In the genomic region with DNA sequence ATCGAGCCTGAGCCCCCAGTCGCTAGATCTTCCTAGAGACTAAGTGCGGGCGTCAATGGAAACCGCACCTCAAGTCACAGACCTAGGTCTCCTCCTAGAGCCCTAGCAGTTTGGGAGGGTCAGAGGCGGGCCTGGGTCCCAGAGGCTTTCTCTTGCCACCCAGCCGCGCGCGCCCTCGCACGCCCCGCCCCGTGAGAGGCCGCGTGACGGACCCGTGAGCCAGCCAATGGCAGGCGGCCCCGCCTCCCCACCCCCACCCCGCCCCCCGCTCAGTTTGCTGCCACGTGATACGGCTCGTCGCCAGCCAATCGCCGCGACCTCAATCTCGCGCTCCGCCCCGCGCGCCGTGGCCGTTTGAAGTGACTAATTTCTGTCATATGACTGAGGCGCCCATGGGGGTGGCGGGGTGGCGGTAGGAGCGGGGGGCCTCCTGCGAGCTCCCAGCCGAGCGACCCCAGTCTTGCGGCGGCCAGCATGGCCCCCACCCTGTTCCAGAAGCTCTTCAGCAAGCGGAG, we compare ENCODE assay signal across 8 mouse cellular contexts. TPM values are rescaled to one million over a fixed set of nuclear protein-coding genes. Genes with fewer than 3 reads are reported as not detected.
DNase-seq lines count a peak whose midpoint lies in the region; ATAC-seq and TF ChIP-seq lines count a peak whose summit lies in the region.

A gene (plus strand): TSS at position 377 of the 515 bp plus-strand sequence.

- peak within 1 kb of the TSS; percentile 91 for H3K27ac ChIP-seq in heart, embryonic 12.5 days (ENCODE audit: poor library complexity, severe bottlenecking)
- H3K27ac ChIP-seq in kidney, postnatal 0 days, result peak within 1 kb of the TSS; percentile 88
- peak within 1 kb of the TSS; percentile 78 for H3K27ac ChIP-seq in liver, embryonic 11.5 days (ENCODE audit: low read depth, low read length)
- peak within 1 kb of the TSS; percentile 76 for H3K27ac ChIP-seq in stomach, embryonic 14.5 days (ENCODE audit: low read length)

- no peak for TF ChIP-seq CTCF in C2C12 (IDR thresholded peaks at IDR 0.05; ENCODE audit: control insufficient read depth, insufficient read depth, insufficient read length)
- TF ChIP-seq CTCF in brain, embryonic 14.5 days (IDR thresholded peaks at IDR 0.05; ENCODE audit: borderline replicate concordance, extremely low read depth, insufficient read depth, insufficient read length), result no peak
- TF ChIP-seq CTCF in kidney, postnatal 0 days (IDR thresholded peaks at IDR 0.05; ENCODE audit: low read depth), result no peak

- H3ac ChIP-seq in C2C12 (ENCODE audit: control insufficient read depth, insufficient read length, low read depth), result peak within 1 kb of the TSS; percentile 86

- H3K4me2 ChIP-seq in heart, embryonic 12.5 days, result peak within 1 kb of the TSS; percentile 76
- peak within 1 kb of the TSS; percentile 74 for H3K4me2 ChIP-seq in kidney, postnatal 0 days (ENCODE audit: low read length)
- H3K4me2 ChIP-seq in liver, embryonic 11.5 days, result peak within 1 kb of the TSS; percentile 83
- H3K4me2 ChIP-seq in stomach, embryonic 14.5 days (replicated peaks; ENCODE audit: low read depth, low read length), result peak within 1 kb of the TSS; percentile 75

- H3K4me1 ChIP-seq in erythroblast, embryonic 14.5 days (ENCODE audit: control insufficient read depth), result peaks cover 23% of the 10 kb centered on the region
- H3K4me1 ChIP-seq in heart, embryonic 12.5 days (replicated peaks), result peaks cover 11% of the 10 kb centered on the region; the same call in 1 of the 2 replicates
- H3K4me1 ChIP-seq in kidney, postnatal 0 days (replicated peaks; ENCODE audit: insufficient read depth, low read length), result peaks cover 5% of the 10 kb centered on the region; the same call in 1 of the 2 replicates
- H3K4me1 ChIP-seq in liver, embryonic 11.5 days (replicated peaks; ENCODE audit: control insufficient read depth, insufficient read depth, low read length), result peaks cover 11% of the 10 kb centered on the region; the same call in 1 of the 2 replicates
- peaks cover 7% of the 10 kb centered on the region; the same call in 1 of the 2 replicates for H3K4me1 ChIP-seq in stomach, embryonic 14.5 days (ENCODE audit: control insufficient read depth, insufficient read depth, low read length)

- ATAC-seq in heart, embryonic 12.5 days (ENCODE audit: insufficient number of reproducible peaks, low FRiP score), result peak; percentile 98
- peak; percentile 95 for ATAC-seq in kidney, postnatal 0 days (replicated peaks; ENCODE audit: low FRiP score, low read depth)
- ATAC-seq in liver, embryonic 11.5 days (replicated peaks; ENCODE audit: low FRiP score), result peak; percentile 95
- ATAC-seq in stomach, embryonic 14.5 days (ENCODE audit: insufficient number of reproducible peaks, insufficient read depth, low FRiP score, low read depth), result peak; percentile 98

- under 1% methylated on average over 47 of the region's 47 CpGs for WGBS in heart, embryonic 12.5 days
- WGBS in kidney, postnatal 0 days, result under 1% methylated on average over 47 of the region's 47 CpGs
- under 1% methylated on average over 47 of the region's 47 CpGs for WGBS in liver, embryonic 11.5 days
- 1% methylated on average over 43 of the region's 47 CpGs for WGBS in stomach, embryonic 14.5 days

- H3K79me2 ChIP-seq in C2C12 (ENCODE audit: control insufficient read depth, insufficient read depth), result peaks cover 49% of the 10 kb centered on the region

- H3K9me3 ChIP-seq in erythroblast, embryonic 14.5 days (ENCODE audit: control insufficient read depth, low read length), result no peaks in the 10 kb centered on the region
- H3K9me3 ChIP-seq in heart, embryonic 12.5 days (replicated peaks), result no peaks in the 10 kb centered on the region
- H3K9me3 ChIP-seq in kidney, postnatal 0 days (replicated peaks; ENCODE audit: low read length), result no peaks in the 10 kb centered on the region
- H3K9me3 ChIP-seq in liver, embryonic 11.5 days (ENCODE audit: control insufficient read depth, low read length), result no peaks in the 10 kb centered on the region
- H3K9me3 ChIP-seq in stomach, embryonic 14.5 days (ENCODE audit: control insufficient read depth, low read depth, low read length), result no peaks in the 10 kb centered on the region

- H3K36me3 ChIP-seq in C2C12 (ENCODE audit: control insufficient read depth, insufficient read depth), result no peaks in the 10 kb centered on the region
- H3K36me3 ChIP-seq in erythroblast, embryonic 14.5 days (ENCODE audit: control insufficient read depth), result peaks cover 3% of the 10 kb centered on the region
- H3K36me3 ChIP-seq in heart, embryonic 12.5 days, result no peaks in the 10 kb centered on the region
- H3K36me3 ChIP-seq in kidney, postnatal 0 days (ENCODE audit: insufficient read depth, low read length), result no peaks in the 10 kb centered on the region
- no peaks in the 10 kb centered on the region for H3K36me3 ChIP-seq in liver, embryonic 11.5 days (ENCODE audit: control insufficient read depth, insufficient read depth, low read length)
- no peaks in the 10 kb centered on the region for H3K36me3 ChIP-seq in stomach, embryonic 14.5 days (ENCODE audit: control insufficient read depth, insufficient read depth, low read length)

- DNase-seq in brain, embryonic 14.5 days (ENCODE audit: low read depth), result peak; percentile 97
- peak; percentile 96 for DNase-seq in kidney, postnatal 0 days (ENCODE audit: low spot score)
- peak; percentile 97 for DNase-seq in liver, embryonic 11.5 days (ENCODE audit: low spot score)
- DNase-seq in naive thymus-derived CD4-positive, alpha-beta T cell, adult 2 months (ENCODE audit: low read depth), result peak; percentile 94

- peaks cover 39% of the 10 kb centered on the region for H3K79me3 ChIP-seq in C2C12 (ENCODE audit: low read depth)

- peak within 1 kb of the TSS; percentile 95 for H3K9ac ChIP-seq in heart, embryonic 12.5 days
- peak within 1 kb of the TSS; percentile 94 for H3K9ac ChIP-seq in kidney, postnatal 0 days (ENCODE audit: low read depth, low read length)
- H3K9ac ChIP-seq in liver, embryonic 11.5 days (ENCODE audit: low read depth, low read length), result peak within 1 kb of the TSS; percentile 89
- peak within 1 kb of the TSS; percentile 83 for H3K9ac ChIP-seq in stomach, embryonic 14.5 days (replicated peaks; ENCODE audit: low read depth, low read length)

- peak; percentile 72 for TF ChIP-seq POLR2A in brain, embryonic 14.5 days (IDR thresholded peaks at IDR 0.05; ENCODE audit: borderline replicate concordance, extremely low read depth, insufficient read depth, insufficient read length, poor library complexity, severe bottlenecking)

- no peaks in the 10 kb centered on the region for H3K27me3 ChIP-seq in C2C12 (ENCODE audit: control insufficient read depth, insufficient read depth, insufficient read length)
- no peaks in the 10 kb centered on the region for H3K27me3 ChIP-seq in erythroblast, embryonic 14.5 days (ENCODE audit: control insufficient read depth)
- no peaks in the 10 kb centered on the region for H3K27me3 ChIP-seq in heart, embryonic 12.5 days (replicated peaks)
- no peaks in the 10 kb centered on the region for H3K27me3 ChIP-seq in kidney, postnatal 0 days (ENCODE audit: insufficient read depth, low read length)
- H3K27me3 ChIP-seq in liver, embryonic 11.5 days (replicated peaks; ENCODE audit: control insufficient read depth, insufficient read depth, low read length), result no peaks in the 10 kb centered on the region
- no peaks in the 10 kb centered on the region for H3K27me3 ChIP-seq in stomach, embryonic 14.5 days (ENCODE audit: control insufficient read depth, insufficient read depth, low read length)

- H3K4me3 ChIP-seq in C2C12 (ENCODE audit: insufficient read depth, poor library complexity, severe bottlenecking), result peak within 1 kb of the TSS; percentile 83
- peak within 1 kb of the TSS; percentile 88 for H3K4me3 ChIP-seq in erythroblast, embryonic 14.5 days (replicated peaks)
- peak within 1 kb of the TSS; percentile 82 for H3K4me3 ChIP-seq in heart, embryonic 12.5 days
- H3K4me3 ChIP-seq in kidney, postnatal 0 days (replicated peaks; ENCODE audit: low read depth, low read length), result peak within 1 kb of the TSS; percentile 97
- peak within 1 kb of the TSS; percentile 89 for H3K4me3 ChIP-seq in liver, embryonic 11.5 days (ENCODE audit: low read depth, low read length)
- H3K4me3 ChIP-seq in stomach, embryonic 14.5 days (ENCODE audit: low read depth, low read length), result peak within 1 kb of the TSS; percentile 94

TF ChIP-seq in C2C12, 6 proteins besides CTCF, POLR2A, EP300 and RAD21:
- TF ChIP-seq MYOG (IDR thresholded peaks at IDR 0.05; ENCODE audit: control insufficient read depth, extremely low read depth, insufficient read length), result no peak

RNA-seq across cellular contexts. Expression of the gene that starts here (rescaled TPM):
- polyA plus RNA-seq in C2C12 (2012; fragmentation: generic; extraction: Trizol), result 2.6 TPM
- polyA plus RNA-seq in brain, embryonic 14.5 days (2012; rRNA removed), result 8.5 and 9.7 TPM in 2 replicates
- 0.01 and 0.03 TPM in 2 replicates for polyA plus RNA-seq in erythroblast, embryonic 14.5 days (2012)
- polyA plus RNA-seq in heart, embryonic 12.5 days (2016; fragmentation: Nextera tagmentation; extraction: Ambion mirVana), result 10.4 and 11.2 TPM in 2 replicates
- 8.0 and 8.3 TPM in 2 replicates for polyA plus RNA-seq in kidney, postnatal 0 days (2015; fragmentation: Nextera tagmentation; extraction: Ambion mirVana)
- 10.2 and 10.4 TPM in 2 replicates for polyA plus RNA-seq in liver, embryonic 11.5 days (2014; fragmentation: Nextera tagmentation; extraction: Ambion mirVana)
- polyA plus RNA-seq in stomach, embryonic 14.5 days (2014; fragmentation: Nextera tagmentation; extraction: Ambion mirVana), result 18.1 and 18.2 TPM in 2 replicates

Comparison
In these comparisons a context has a peak if more than half of its experiments do, and no peak if none do; other contexts are left out.
1. Peak in every context shown above with its lines: DNase-seq, ATAC-seq, H3K4me3 ChIP-seq and H3K27ac ChIP-seq.